Mouse (Mus musculus): Measurements from ENCODE around the gene Trappc4. TPM values are rescaled to one million over a fixed set of nuclear protein-coding genes. Genes with fewer than 3 reads are reported as not detected.
"Not testable (repeated sequence)": the region's sequence is repeated elsewhere in the genome, so short reads cannot be mapped to it uniquely, and the experiment has no call there.

The Trappc4 gene
- polyA plus RNA-seq (2015; fragmentation: Nextera tagmentation; extraction: Ambion mirVana), result 131 and 133 TPM in 2 replicates

DNA sequence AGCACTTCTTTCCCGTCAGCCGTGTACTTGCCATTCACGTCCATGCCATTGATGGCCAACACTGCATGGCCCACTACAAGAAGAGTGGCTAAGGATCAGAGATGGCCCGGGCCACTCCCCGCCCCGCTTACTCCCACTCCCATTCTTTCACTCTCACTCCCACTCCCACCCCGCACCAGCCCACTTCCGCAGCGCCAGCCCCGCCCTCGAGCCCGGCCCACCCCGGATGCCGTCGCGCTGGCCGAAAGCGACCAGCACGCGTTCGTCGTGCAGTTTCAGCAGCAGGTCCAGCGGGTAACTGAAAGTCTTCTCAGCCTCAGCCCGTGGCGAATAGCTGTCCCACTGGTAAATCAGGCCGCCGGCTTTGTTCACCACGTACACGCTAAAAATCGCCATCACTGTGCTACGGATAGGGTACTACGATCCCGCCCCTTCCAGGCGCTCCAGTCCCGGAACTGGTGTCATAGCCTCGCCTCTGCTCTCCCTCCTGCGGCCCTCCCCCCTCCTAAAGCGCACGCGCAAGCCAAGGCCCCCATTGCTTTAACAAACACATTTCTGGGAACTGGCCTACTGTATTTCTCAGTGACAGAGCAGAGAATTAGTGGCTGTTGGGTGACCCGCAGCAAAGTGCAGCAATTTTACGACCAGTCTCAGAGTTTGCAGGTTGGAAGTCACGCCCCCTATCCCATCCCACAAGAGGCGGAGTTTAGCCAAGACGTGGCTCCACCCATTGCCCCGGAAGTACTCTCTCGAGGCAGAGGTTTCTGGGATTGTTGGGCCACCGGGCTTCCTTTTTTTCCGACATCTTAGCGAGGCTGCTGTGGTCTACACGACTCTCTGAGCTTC is at the start of gene Trappc4, which contains the start of gene Rps25:
Gene Trappc4, minus strand, starts transcription at position 695 of the 846 bp plus-strand sequence.
Gene Rps25, plus strand, starts transcription at position 234 of the 846 bp plus-strand sequence.
- Histone ChIP-seq H3K4me2 (peak within 1 kb of the TSS; percentile 74), H3K36me3 (peaks cover 70% of the 10 kb centered on the region), H3K9ac (peak within 1 kb of the TSS; percentile 85), H3K27ac (peak within 1 kb of the TSS; percentile 98), H3K27me3 (no peaks in the 10 kb centered on the region), H3K4me1 (peaks cover 25% of the 10 kb centered on the region), H3K9me3 (no peaks in the 10 kb centered on the region), H3K4me3 (peak within 1 kb of the TSS; percentile 90)
- WGBS, result under 1% methylated on average over 51 of the region's 51 CpGs
- peak; percentile 96 for ATAC-seq (ENCODE audit: borderline replicate concordance, extremely low read depth, low FRiP score, low TSS enrichment)

GRCm38 (mm10) chr9:44454891-44455220 is 47.5 kb upstream of the Trappc4 start, which contains the start of gene Upk2:
Gene Upk2, minus strand, starts transcription at chr9:44454976.
- H3K27ac ChIP-seq, result no peak within 1 kb of the TSS
- H3K9ac ChIP-seq, result no peak within 1 kb of the TSS
- H3K9me3 ChIP-seq, result no peaks in the 10 kb centered on the region
- ATAC-seq (ENCODE audit: borderline replicate concordance, extremely low read depth, low FRiP score, low TSS enrichment), result 0 out of 2 replicates have a peak, but pooled peaks have one; percentile 5
- H3K4me3 ChIP-seq, result no peak within 1 kb of the TSS
- H3K27me3 ChIP-seq, result peaks cover 11% of the 10 kb centered on the region
- WGBS, result 23% methylated on average over 4 of the region's 4 CpGs
- H3K4me1 ChIP-seq, result 0 out of 2 replicates have a peak, but pooled peaks cover 7% of the 10 kb centered on the region
- H3K4me2 ChIP-seq, result peak within 1 kb of the TSS; percentile 10; the same call in 1 of the 2 replicates
- no peaks in the 10 kb centered on the region for H3K36me3 ChIP-seq

GRCm38 (mm10) chr9:44454132-44454890 is 46.9 kb upstream of the Trappc4 start:
- Histone ChIP-seq H3K4me2 (peak overlapping the region; percentile 10; the same call in 1 of the 2 replicates), H3K9me3 (no peaks in the 10 kb centered on the region), H3K27me3 (peaks cover 11% of the 10 kb centered on the region), H3K4me1 (0 out of 2 replicates have a peak, but pooled peaks cover 7% of the 10 kb centered on the region), H3K4me3 (no peak overlapping the region), H3K27ac (no peak overlapping the region), H3K9ac (no peak overlapping the region), H3K36me3 (no peaks in the 10 kb centered on the region)
- peak; percentile 76 for ATAC-seq (ENCODE audit: borderline replicate concordance, extremely low read depth, low FRiP score, low TSS enrichment)
- WGBS, result 8% methylated on average over 14 of the region's 14 CpGs

GRCm38 (mm10) chr9:44450387-44450786 is 43.0 kb upstream of the Trappc4 start:
- Histone ChIP-seq H3K27me3 (peaks cover 6% of the 10 kb centered on the region), H3K9ac (no peak overlapping the region), H3K9me3 (no peaks in the 10 kb centered on the region), H3K4me3 (no peak overlapping the region), H3K27ac (no peak overlapping the region), H3K4me1 (0 out of 2 replicates have a peak, but pooled peaks cover 7% of the 10 kb centered on the region), H3K4me2 (no peak overlapping the region), H3K36me3 (no peaks in the 10 kb centered on the region)
- no peak for ATAC-seq (ENCODE audit: borderline replicate concordance, extremely low read depth, low FRiP score, low TSS enrichment)

DNA sequence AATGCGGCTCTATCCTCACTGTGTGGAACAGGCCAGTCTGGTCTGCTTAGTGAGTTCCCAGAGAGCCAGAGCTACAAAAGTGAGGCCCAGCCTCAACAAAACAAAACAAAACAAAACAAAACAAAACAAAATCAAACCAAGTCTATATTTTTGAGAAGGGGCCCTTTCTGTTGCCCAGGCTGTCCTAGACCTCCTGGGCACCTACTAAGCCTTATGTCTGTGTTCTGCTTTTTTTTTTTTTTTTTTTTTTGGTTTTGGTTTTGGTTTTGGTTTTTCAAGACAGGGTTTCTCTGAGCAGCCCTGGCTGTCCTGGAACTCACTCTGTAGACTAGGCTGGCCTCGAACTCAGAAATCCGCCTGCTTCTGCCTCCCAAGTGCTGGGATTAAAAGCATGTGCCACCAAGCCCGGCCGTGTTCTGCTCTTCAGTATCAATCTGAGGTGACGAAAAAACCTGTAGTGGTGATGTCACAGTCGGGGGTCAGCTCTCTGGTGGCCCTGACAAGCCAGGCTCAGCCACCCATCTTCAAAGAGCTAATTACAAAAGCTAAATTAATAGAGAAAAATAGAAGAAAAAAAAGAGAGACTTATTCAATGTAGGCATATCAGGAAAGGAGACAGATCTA is 37.1 kb upstream of the Trappc4 start:
- H3K4me1 ChIP-seq; H3K27ac ChIP-seq; H3K36me3 ChIP-seq; H3K9ac ChIP-seq; H3K27me3 ChIP-seq; H3K4me2 ChIP-seq; H3K4me3 ChIP-seq; H3K9me3 ChIP-seq; ATAC-seq (ENCODE audit: borderline replicate concordance, extremely low read depth, low FRiP score, low TSS enrichment): not testable (repeated sequence)
- 77% methylated on average over 7 of the region's 7 CpGs for WGBS

DNA sequence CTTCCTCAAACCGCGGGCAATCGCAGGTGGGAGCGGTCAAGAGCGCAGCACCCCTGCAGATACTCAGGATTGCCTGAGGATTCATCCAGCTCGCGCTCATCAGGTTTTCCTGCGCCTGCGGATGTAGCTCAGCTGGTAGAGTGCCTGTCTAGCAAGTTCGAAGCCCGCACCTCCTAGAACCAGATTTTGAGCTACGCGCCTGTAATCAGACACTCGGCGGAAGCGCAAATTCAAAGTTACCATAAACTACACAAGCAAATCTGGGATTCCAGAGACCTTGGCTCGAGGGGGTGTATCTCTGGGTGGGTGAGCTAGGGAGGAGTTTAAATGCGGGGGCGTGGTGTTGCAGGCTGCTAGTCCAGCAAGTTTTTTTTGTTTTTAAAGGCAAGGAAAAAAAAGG is 33.6 kb upstream of the Trappc4 start, which contains the start of gene Foxr1:
Gene Foxr1, minus strand, starts transcription at position 176 of the 400 bp plus-strand sequence.
- H3K36me3 ChIP-seq, result no peaks in the 10 kb centered on the region
- H3K4me1 ChIP-seq, result no peaks in the 10 kb centered on the region
- no peak within 1 kb of the TSS for H3K9ac ChIP-seq
- H3K4me3 ChIP-seq, result no peak within 1 kb of the TSS
- H3K4me2 ChIP-seq, result no peak within 1 kb of the TSS
- 61% methylated on average over 19 of the region's 19 CpGs for WGBS
- H3K27ac ChIP-seq, result no peak within 1 kb of the TSS
- H3K27me3 ChIP-seq, result no peaks in the 10 kb centered on the region
- H3K9me3 ChIP-seq, result no peaks in the 10 kb centered on the region
- no peak for ATAC-seq (ENCODE audit: borderline replicate concordance, extremely low read depth, low FRiP score, low TSS enrichment)

- Histone ChIP-seq H3K4me3 (no peak overlapping the region), H3K36me3 (no peaks in the 10 kb centered on the region), H3K27me3 (no peaks in the 10 kb centered on the region), H3K4me2 (no peak overlapping the region), H3K9ac (no peak overlapping the region), H3K9me3 (no peaks in the 10 kb centered on the region), H3K4me1 (no peaks in the 10 kb centered on the region), H3K27ac (no peak overlapping the region)
- no peak for ATAC-seq (ENCODE audit: borderline replicate concordance, extremely low read depth, low FRiP score, low TSS enrichment)
- WGBS, result 79% methylated on average over 6 of the region's 6 CpGs
These were observed 28.3 kb upstream of the Trappc4 start for GRCm38 (mm10) chr9:44435747-44436146.

GRCm38 (mm10) chr9:44432577-44433185 is 25.3 kb upstream of the Trappc4 start:
- Histone ChIP-seq H3K4me3 (no peak overlapping the region), H3K4me1 (no peaks in the 10 kb centered on the region), H3K36me3 (no peaks in the 10 kb centered on the region), H3K9ac (no peak overlapping the region), H3K27me3 (no peaks in the 10 kb centered on the region), H3K4me2 (no peak overlapping the region), H3K9me3 (no peaks in the 10 kb centered on the region), H3K27ac (no peak overlapping the region)
- 43% methylated on average over 5 of the region's 5 CpGs for WGBS
- no peak for ATAC-seq (ENCODE audit: borderline replicate concordance, extremely low read depth, low FRiP score, low TSS enrichment)

- no peak for ATAC-seq (ENCODE audit: borderline replicate concordance, extremely low read depth, low FRiP score, low TSS enrichment)
- WGBS, result 81% methylated on average over 4 of the region's 4 CpGs
- Histone ChIP-seq H3K9me3 (no peaks in the 10 kb centered on the region), H3K36me3 (no peaks in the 10 kb centered on the region), H3K4me2 (no peak overlapping the region), H3K4me1 (0 out of 2 replicates have a peak, but pooled peaks cover under 1% of the 10 kb centered on the region), H3K4me3 (no peak overlapping the region), H3K27me3 (no peaks in the 10 kb centered on the region), H3K27ac (no peak overlapping the region), H3K9ac (no peak overlapping the region)
These were observed 16.2 kb upstream of the Trappc4 start for GRCm38 (mm10) chr9:44423576-44423975.

GRCm38 (mm10) chr9:44420280-44420898 is 13.0 kb upstream of the Trappc4 start:
- no peak for ATAC-seq (ENCODE audit: borderline replicate concordance, extremely low read depth, low FRiP score, low TSS enrichment)
- H3K36me3 ChIP-seq, result no peaks in the 10 kb centered on the region
- no peaks in the 10 kb centered on the region for H3K27me3 ChIP-seq
- H3K9me3 ChIP-seq, result no peaks in the 10 kb centered on the region
- peaks cover 11% of the 10 kb centered on the region for H3K4me1 ChIP-seq
- no peak overlapping the region for H3K27ac ChIP-seq
- H3K4me3 ChIP-seq, result no peak overlapping the region
- no peak overlapping the region for H3K9ac ChIP-seq
- WGBS, result 63% methylated on average over 5 of the region's 5 CpGs
- H3K4me2 ChIP-seq, result no peak overlapping the region

- H3K9me3 ChIP-seq; ATAC-seq (ENCODE audit: borderline replicate concordance, extremely low read depth, low FRiP score, low TSS enrichment); H3K9ac ChIP-seq; H3K36me3 ChIP-seq; H3K4me2 ChIP-seq; H3K27me3 ChIP-seq; H3K4me3 ChIP-seq; H3K27ac ChIP-seq: not testable (repeated sequence)
- peaks cover 11% of the 10 kb centered on the region for H3K4me1 ChIP-seq
- 90% methylated on average over 9 of the region's 9 CpGs for WGBS
These were observed 12.3 kb upstream of the Trappc4 start for GRCm38 (mm10) chr9:44419730-44420129.

Data from lung, embryonic 15.5 days (tissue).